Mouse (Mus musculus) stomach, embryonic 16.5 days (tissue): ENCODE results near the gene Gnb1l. TPM values are rescaled to one million over a fixed set of nuclear protein-coding genes. Genes with fewer than 3 reads are reported as not detected.
A peak's percentile ranks its signal among the peaks of the same experiment; 100 is the strongest.

ENCODE experiments used
- ATAC-seq: fragments of 200-750 bp; cut with Nextera tagmentation; 2 replicates; pipeline ENCODE4 v1.8.0; 2017; ENCODE audit warnings: moderate number of reproducible peaks, moderate TSS enrichment; ENCODE audit not compliant: insufficient read depth, low FRiP score
- H3K27ac ChIP-seq: fragments of 300-500 bp; sonication (generic); 2 replicates; pipeline ENCODE4 v1.5.1; 2014; ENCODE audit warnings: low read length
- H3K27me3 ChIP-seq: fragments of 300-500 bp; sonication (generic); 2 replicates; pipeline ENCODE4 v1.6.1; 2014; ENCODE audit warnings: low read length, control low read depth, mixed read lengths; ENCODE audit not compliant: control insufficient read depth, insufficient read depth
- H3K36me3 ChIP-seq: fragments of 300-500 bp; sonication (generic); 2 replicates; pipeline ENCODE4 v1.6.1; 2014; ENCODE audit warnings: low read length; ENCODE audit not compliant: control insufficient read depth, insufficient read depth
- H3K4me1 ChIP-seq: fragments of 300-500 bp; sonication (generic); 2 replicates; pipeline ENCODE4 v1.6.1; 2014; ENCODE audit warnings: low read length, control low read depth, mixed read lengths; ENCODE audit not compliant: control insufficient read depth, insufficient read depth
- H3K4me2 ChIP-seq: fragments of 300-500 bp; sonication (generic); 2 replicates; pipeline ENCODE4 v1.6.1; 2014; ENCODE audit warnings: low read depth, low read length, mixed read lengths
- H3K4me3 ChIP-seq: fragments of 300-500 bp; sonication (generic); replicated peaks from 2 replicates; pipeline ENCODE4 v1.5.1; 2014; ENCODE audit warnings: mild to moderate bottlenecking, low read length
- H3K9ac ChIP-seq: fragments of 300-500 bp; sonication (generic); 2 replicates; pipeline ENCODE4 v1.6.1; 2014; ENCODE audit warnings: low read length
- H3K9me3 ChIP-seq: fragments of 300-500 bp; sonication (generic); replicated peaks from 2 replicates; pipeline ENCODE4 v1.6.1; 2016; ENCODE audit warnings: low read length, control low read depth; ENCODE audit not compliant: control insufficient read depth
- WGBS: fragments of 180-500 bp; shearing (Covaris S2); extraction: QIAGEN DNeasy Blood & Tissue Kit; methylation state at CpG from one replicate; pipeline ENCODE4 v1.1.7; 2014; 5-methylcytosine and 5-hydroxymethylcytosine counted together
- polyA plus RNA-seq: library from polyadenylated mRNA; unstranded; fragments of >200 nt; fragmentation: Nextera tagmentation; extraction: Ambion mirVana; gene quantifications from 2 replicates; pipeline ENCODE4 v1.2.1, GENCODE M21; 2015

Gene Gnb1l
- polyA plus RNA-seq, 1 experiment from 2014 or later, result 11.9 TPM

- ATAC-seq, result no peak
- H3K4me1 ChIP-seq, result no peaks in the 10 kb centered on the region
- no peaks in the 10 kb centered on the region for H3K9me3 ChIP-seq
- H3K4me2 ChIP-seq, result no peak overlapping the region
- H3K4me3 ChIP-seq, result no peak overlapping the region
- H3K27me3 ChIP-seq, result no peaks in the 10 kb centered on the region
- no peak overlapping the region for H3K9ac ChIP-seq
- WGBS, result 92% methylated on average over 3 of the region's 3 CpGs
- H3K27ac ChIP-seq, result no peak overlapping the region
- no peaks in the 10 kb centered on the region for H3K36me3 ChIP-seq
Measured at GRCm38 (mm10) chr16:18490281-18490680, 8.2 kb upstream of the Gnb1l start.

GRCm38 (mm10) chr16:18490894-18491293 lies 7.6 kb upstream of the Gnb1l start:
- H3K27ac ChIP-seq, result no peak overlapping the region
- H3K9me3 ChIP-seq, result no peaks in the 10 kb centered on the region
- no peak overlapping the region for H3K4me3 ChIP-seq
- H3K27me3 ChIP-seq, result no peaks in the 10 kb centered on the region
- H3K9ac ChIP-seq, result no peak overlapping the region
- ATAC-seq, result no peak
- H3K36me3 ChIP-seq, result no peaks in the 10 kb centered on the region
- no peak overlapping the region for H3K4me2 ChIP-seq
- no peaks in the 10 kb centered on the region for H3K4me1 ChIP-seq
- 65% methylated on average over 1 of the region's 1 CpGs for WGBS

GRCm38 (mm10) chr16:18497865-18498515 lies 523 bp upstream of the Gnb1l start:
- Histone ChIP-seq H3K27me3 (no peaks in the 10 kb centered on the region), H3K4me1 (peaks cover 10% of the 10 kb centered on the region), H3K27ac (peak overlapping the region; percentile 34), H3K36me3 (0 out of 2 replicates have a peak, but pooled peaks cover 3% of the 10 kb centered on the region), H3K9ac (peak overlapping the region; percentile 90), H3K9me3 (no peaks in the 10 kb centered on the region), H3K4me3 (peak overlapping the region; percentile 70), H3K4me2 (peak overlapping the region; percentile 75)
- ATAC-seq, result peak; percentile 42
- 7% methylated on average over 6 of the region's 6 CpGs for WGBS

- peak; percentile 30; the same call in 1 of the 2 replicates for ATAC-seq
- H3K9me3 ChIP-seq, result no peaks in the 10 kb centered on the region
- peak overlapping the region; percentile 90 for H3K9ac ChIP-seq
- 0 out of 2 replicates have a peak, but pooled peaks cover 3% of the 10 kb centered on the region for H3K36me3 ChIP-seq
- H3K4me3 ChIP-seq, result peak overlapping the region; percentile 70
- H3K4me1 ChIP-seq, result peaks cover 10% of the 10 kb centered on the region
- no peak overlapping the region for H3K27ac ChIP-seq
- H3K4me2 ChIP-seq, result peak overlapping the region; percentile 75
- no peaks in the 10 kb centered on the region for H3K27me3 ChIP-seq
- WGBS, result under 1% methylated on average over 24 of the region's 24 CpGs
Measured at GRCm38 (mm10) chr16:18498996-18499395, 483 bp downstream of the Gnb1l start.

GRCm38 (mm10) chr16:18501531-18501930 lies 3.0 kb downstream of the Gnb1l start:
- Histone ChIP-seq H3K4me3 (no peak overlapping the region), H3K27ac (no peak overlapping the region), H3K9me3 (no peaks in the 10 kb centered on the region), H3K27me3 (no peaks in the 10 kb centered on the region), H3K9ac (no peak overlapping the region), H3K4me2 (no peak overlapping the region), H3K4me1 (peaks cover 10% of the 10 kb centered on the region), H3K36me3 (0 out of 2 replicates have a peak, but pooled peaks cover 3% of the 10 kb centered on the region)
- WGBS, result 94% methylated on average over 6 of the region's 6 CpGs
- no peak for ATAC-seq

GRCm38 (mm10) chr16:18503566-18504342 lies 5.2 kb downstream of the Gnb1l start:
- Histone ChIP-seq H3K36me3 (0 out of 2 replicates have a peak, but pooled peaks cover 3% of the 10 kb centered on the region), H3K9me3 (no peaks in the 10 kb centered on the region), H3K4me1 (peaks cover 10% of the 10 kb centered on the region), H3K4me2 (no peak overlapping the region), H3K27ac (no peak overlapping the region), H3K9ac (0 out of 2 replicates have a peak overlapping the region, but pooled peaks have one; percentile 10), H3K27me3 (no peaks in the 10 kb centered on the region), H3K4me3 (no peak overlapping the region)
- no peak for ATAC-seq
- 77% methylated on average over 14 of the region's 14 CpGs for WGBS

GRCm38 (mm10) chr16:18506524-18507199 lies 8.1 kb downstream of the Gnb1l start:
- no peak overlapping the region for H3K4me3 ChIP-seq
- 0 out of 2 replicates have a peak, but pooled peaks cover 3% of the 10 kb centered on the region for H3K36me3 ChIP-seq
- no peaks in the 10 kb centered on the region for H3K27me3 ChIP-seq
- H3K9me3 ChIP-seq, result no peaks in the 10 kb centered on the region
- 92% methylated on average over 3 of the region's 3 CpGs for WGBS
- H3K4me1 ChIP-seq, result no peaks in the 10 kb centered on the region
- no peak for ATAC-seq
- no peak overlapping the region for H3K27ac ChIP-seq
- no peak overlapping the region for H3K9ac ChIP-seq
- H3K4me2 ChIP-seq, result no peak overlapping the region

GRCm38 (mm10) chr16:18507200-18507549 lies 8.7 kb downstream of the Gnb1l start:
- Histone ChIP-seq H3K9me3 (no peaks in the 10 kb centered on the region), H3K9ac (no peak overlapping the region), H3K4me1 (no peaks in the 10 kb centered on the region), H3K27me3 (no peaks in the 10 kb centered on the region), H3K36me3 (no peaks in the 10 kb centered on the region), H3K27ac (no peak overlapping the region), H3K4me2 (no peak overlapping the region), H3K4me3 (no peak overlapping the region)
- no peak for ATAC-seq
- WGBS, result 39% methylated on average over 1 of the region's 1 CpGs

- no peaks in the 10 kb centered on the region for H3K9me3 ChIP-seq
- WGBS, result 86% methylated on average over 5 of the region's 5 CpGs
- no peak overlapping the region for H3K4me2 ChIP-seq
- H3K27me3 ChIP-seq, result no peaks in the 10 kb centered on the region
- ATAC-seq, result no peak
- H3K9ac ChIP-seq, result no peak overlapping the region
- H3K4me1 ChIP-seq, result peaks cover 3% of the 10 kb centered on the region; the same call in 1 of the 2 replicates
- H3K36me3 ChIP-seq, result no peaks in the 10 kb centered on the region
- H3K27ac ChIP-seq, result no peak overlapping the region
- no peak overlapping the region for H3K4me3 ChIP-seq
Measured at GRCm38 (mm10) chr16:18511741-18512140, 13.2 kb downstream of the Gnb1l start.
